Mouse (Mus musculus): Measurements from ENCODE around the gene Il9r. TPM values are rescaled to one million over a fixed set of nuclear protein-coding genes. Genes with fewer than 3 reads are reported as not detected.

Il9r gene
- total RNA-seq, 2 experiments from 2014 or later, result not detected

Other genes starting within 250 kb of the Il9r start
- gene 4930524B15Rik, start 234.7 kb downstream of the Il9r start, total RNA-seq (2015), result not detected in 2 replicates
- gene 4930524B15Rik, start 234.7 kb downstream of the Il9r start, total RNA-seq (2017), result not detected in 2 replicates
- gene Nsg2, start 199.8 kb downstream of the Il9r start, total RNA-seq (2015), result 0.20 and 1.4 TPM in 2 replicates
- 1.1 and 1.3 TPM in 2 replicates for gene Nsg2, start 199.8 kb downstream of the Il9r start, total RNA-seq (2017)
- 38.9 and 42.8 TPM in 2 replicates for gene Snrnp25, start 5.1 kb upstream of the Il9r start, total RNA-seq (2015)
- 32.5 and 47.7 TPM in 2 replicates for gene Snrnp25, start 5.1 kb upstream of the Il9r start, total RNA-seq (2017)
- not detected in 2 replicates for gene Rhbdf1, start 22.0 kb upstream of the Il9r start, total RNA-seq (2015)
- gene Rhbdf1, start 22.0 kb upstream of the Il9r start, total RNA-seq (2017), result not detected in 2 replicates
- gene Mpg, start 26.2 kb upstream of the Il9r start, total RNA-seq (2015), result 9.8 and 12.1 TPM in 2 replicates
- gene Mpg, start 26.2 kb upstream of the Il9r start, total RNA-seq (2017), result 6.8 and 9.9 TPM in 2 replicates
- 6.6 and 10.7 TPM in 2 replicates for gene Nprl3, start 67.4 kb upstream of the Il9r start, total RNA-seq (2015)
- 9.5 and 11.9 TPM in 2 replicates for gene Nprl3, start 67.4 kb upstream of the Il9r start, total RNA-seq (2017)
- not detected in 2 replicates for gene Hba-x, start 76.1 kb upstream of the Il9r start, total RNA-seq (2015)
- gene Hba-x, start 76.1 kb upstream of the Il9r start, total RNA-seq (2017), result not detected in 2 replicates
- 53.9 and 134 TPM in 2 replicates for gene Hba-a1, start 83.2 kb upstream of the Il9r start, total RNA-seq (2015)
- gene Hba-a1, start 83.2 kb upstream of the Il9r start, total RNA-seq (2017), result 18.7 and 44.2 TPM in 2 replicates
- 1.1 TPM in 1 of 2 replicates, not detected in the other for gene Hbq1b, start 86.7 kb upstream of the Il9r start, total RNA-seq (2015)
- gene Hbq1b, start 86.7 kb upstream of the Il9r start, total RNA-seq (2017), result not detected in 2 replicates
- 72.7 and 158 TPM in 2 replicates for gene Hba-a2, start 96.2 kb upstream of the Il9r start, total RNA-seq (2015)
- gene Hba-a2, start 96.2 kb upstream of the Il9r start, total RNA-seq (2017), result 99.3 and 270 TPM in 2 replicates
- not detected in 2 replicates for gene Hbq1a, start 99.8 kb upstream of the Il9r start, total RNA-seq (2015)
- not detected in 2 replicates for gene Hbq1a, start 99.8 kb upstream of the Il9r start, total RNA-seq (2017)
- 5.3 and 7.0 TPM in 2 replicates for gene Sh3pxd2b, start 147.5 kb upstream of the Il9r start, total RNA-seq (2015)
- 2.4 and 2.9 TPM in 2 replicates for gene Sh3pxd2b, start 147.5 kb upstream of the Il9r start, total RNA-seq (2017)

Measured in megakaryocyte, adult 5-6 weeks (primary cell).